Mouse (Mus musculus) liver, embryonic 15.5 days (tissue): ENCODE results near the gene Sugct. TPM values are rescaled to one million over a fixed set of nuclear protein-coding genes. Genes with fewer than 3 reads are reported as not detected.
"Not testable (repeated sequence)": the region's sequence is repeated elsewhere in the genome, so short reads cannot be mapped to it uniquely, and the experiment has no call there.

Experiments
- ATAC-seq: fragments of 200-750 bp; cut with Nextera tagmentation; 2 replicates; pipeline ENCODE4 v1.8.0; 2017; ENCODE audit warnings: moderate number of reproducible peaks, mild to moderate bottlenecking, moderate library complexity; ENCODE audit not compliant: insufficient read depth
- H3K27ac ChIP-seq: fragments of 300-500 bp; sonication (generic); replicated peaks from 2 replicates; pipeline ENCODE4 v1.5.1; 2015; ENCODE audit warnings: mild to moderate bottlenecking, inconsistent platforms
- H3K27me3 ChIP-seq: fragments of 300-500 bp; sonication (generic); 2 replicates; pipeline ENCODE4 v1.6.1; 2015; ENCODE audit warnings: mild to moderate bottlenecking, inconsistent platforms
- H3K36me3 ChIP-seq: fragments of 300-500 bp; sonication (generic); replicated peaks from 2 replicates; pipeline ENCODE4 v1.6.1; 2015; ENCODE audit warnings: moderate library complexity, mild to moderate bottlenecking, inconsistent platforms
- H3K4me1 ChIP-seq: fragments of 300-500 bp; sonication (generic); replicated peaks from 2 replicates; pipeline ENCODE4 v1.6.1; 2015; ENCODE audit warnings: inconsistent platforms
- H3K4me2 ChIP-seq: fragments of 300-500 bp; sonication (generic); 2 replicates; pipeline ENCODE4 v1.6.1; 2015; ENCODE audit warnings: moderate library complexity, mild to moderate bottlenecking, inconsistent platforms
- H3K4me3 ChIP-seq: fragments of 300-500 bp; sonication (generic); replicated peaks from 2 replicates; pipeline ENCODE4 v1.5.1; 2015; ENCODE audit warnings: mild to moderate bottlenecking, inconsistent platforms
- H3K9ac ChIP-seq: fragments of 300-500 bp; sonication (generic); 2 replicates; pipeline ENCODE4 v1.6.1; 2015; ENCODE audit warnings: moderate library complexity, mild to moderate bottlenecking, inconsistent platforms
- H3K9me3 ChIP-seq: fragments of 300-500 bp; sonication (generic); replicated peaks from 2 replicates; pipeline ENCODE4 v1.6.1; 2016; ENCODE audit warnings: inconsistent platforms
- WGBS: fragments of 180-500 bp; shearing (Covaris S2); methylation state at CpG from one replicate; pipeline ENCODE4 v1.1.7; 2015; ENCODE audit warnings: mixed read lengths; ENCODE audit not compliant: insufficient replicate concordance; 5-methylcytosine and 5-hydroxymethylcytosine counted together
- polyA plus RNA-seq: library from polyadenylated mRNA; unstranded; fragments of >200 nt; fragmentation: Nextera tagmentation; extraction: Ambion mirVana; gene quantifications from 2 replicates; pipeline ENCODE4 v1.2.1, GENCODE M21; 2015

Gene Sugct
- polyA plus RNA-seq, 1 experiment from 2014 or later: 4.7 TPM

DNA sequence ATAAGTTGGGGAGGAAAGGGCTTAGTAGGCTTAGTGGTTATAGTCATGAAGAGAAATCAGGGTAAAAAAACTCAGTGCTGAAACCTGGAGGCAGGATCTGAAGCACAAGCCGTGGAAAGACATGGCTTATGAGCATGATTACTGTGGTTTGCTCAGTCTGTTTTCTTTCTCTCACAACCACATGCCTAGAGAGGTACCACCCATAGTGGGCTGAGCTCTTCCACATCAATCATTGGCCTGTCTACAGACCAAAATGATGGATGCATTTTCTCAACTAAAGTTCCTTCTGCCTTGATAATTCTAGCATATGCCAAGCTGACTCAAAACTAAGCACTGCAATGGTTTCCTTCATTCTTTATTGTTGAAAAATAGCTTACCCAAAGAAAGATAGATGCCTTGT lies 817.3 kb downstream of the Sugct start:
- H3K9ac ChIP-seq: no peak overlapping the region
- H3K36me3 ChIP-seq: no peaks in the 10 kb centered on the region
- no peak for ATAC-seq
- H3K4me1 ChIP-seq: no peaks in the 10 kb centered on the region
- H3K27ac ChIP-seq: no peak overlapping the region
- WGBS: 39% methylated on average over 1 of the region's 1 CpGs
- H3K9me3 ChIP-seq: no peaks in the 10 kb centered on the region
- no peaks in the 10 kb centered on the region for H3K27me3 ChIP-seq
- H3K4me2 ChIP-seq: no peak overlapping the region
- H3K4me3 ChIP-seq: no peak overlapping the region

DNA sequence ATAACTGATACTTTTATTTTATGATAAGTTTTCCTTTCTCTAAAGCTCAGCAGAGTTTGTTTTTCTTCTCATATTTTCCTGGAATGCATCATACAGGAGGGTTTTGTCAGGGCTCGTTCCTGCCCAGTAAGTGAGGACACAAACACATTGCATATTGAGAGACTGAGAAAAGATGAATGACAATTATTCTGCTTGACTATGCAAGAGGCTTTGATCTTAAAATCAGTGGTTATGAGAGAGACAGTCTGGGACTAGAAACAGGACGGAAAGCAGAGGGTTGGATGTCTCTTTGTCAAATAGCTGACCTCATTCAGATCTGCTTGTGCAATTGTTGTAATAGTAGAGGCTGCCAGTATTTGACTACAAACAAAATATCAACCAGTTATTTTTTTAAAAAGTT lies 835.4 kb downstream of the Sugct start:
- no peaks in the 10 kb centered on the region for H3K36me3 ChIP-seq
- no peaks in the 10 kb centered on the region for H3K27me3 ChIP-seq
- H3K9me3 ChIP-seq: no peaks in the 10 kb centered on the region
- H3K9ac ChIP-seq: no peak overlapping the region
- no peaks in the 10 kb centered on the region for H3K4me1 ChIP-seq
- 45% methylated on average over 2 of the region's 2 CpGs for WGBS
- ATAC-seq: no peak
- no peak overlapping the region for H3K4me2 ChIP-seq
- no peak overlapping the region for H3K4me3 ChIP-seq
- H3K27ac ChIP-seq: no peak overlapping the region

DNA sequence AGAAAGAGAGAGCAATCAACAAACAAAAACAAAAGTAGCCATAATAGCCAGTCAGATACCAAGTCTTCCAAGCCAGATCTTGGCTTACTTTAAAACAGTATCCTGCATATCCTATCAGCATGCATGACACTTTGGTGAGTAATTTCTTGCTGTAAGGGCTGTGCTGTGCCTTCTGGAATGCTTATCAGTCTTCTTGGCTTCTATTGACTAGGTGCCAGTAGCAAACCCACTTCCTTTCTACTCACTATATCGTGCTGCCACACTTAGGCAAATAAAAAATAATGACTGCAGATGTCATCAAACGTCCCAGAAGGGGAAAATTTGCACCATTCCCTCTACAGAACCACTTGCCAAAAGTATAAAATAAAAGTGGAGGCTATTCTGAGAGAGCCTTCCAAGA lies 848.1 kb downstream of the Sugct start:
- Histone ChIP-seq H3K27me3 (no peaks in the 10 kb centered on the region), H3K9me3 (no peaks in the 10 kb centered on the region), H3K4me1 (no peaks in the 10 kb centered on the region), H3K27ac (no peak overlapping the region), H3K36me3 (no peaks in the 10 kb centered on the region), H3K9ac (no peak overlapping the region), H3K4me2 (no peak overlapping the region), H3K4me3 (no peak overlapping the region)
- WGBS: 12% methylated on average over 2 of the region's 2 CpGs
- ATAC-seq: no peak

DNA sequence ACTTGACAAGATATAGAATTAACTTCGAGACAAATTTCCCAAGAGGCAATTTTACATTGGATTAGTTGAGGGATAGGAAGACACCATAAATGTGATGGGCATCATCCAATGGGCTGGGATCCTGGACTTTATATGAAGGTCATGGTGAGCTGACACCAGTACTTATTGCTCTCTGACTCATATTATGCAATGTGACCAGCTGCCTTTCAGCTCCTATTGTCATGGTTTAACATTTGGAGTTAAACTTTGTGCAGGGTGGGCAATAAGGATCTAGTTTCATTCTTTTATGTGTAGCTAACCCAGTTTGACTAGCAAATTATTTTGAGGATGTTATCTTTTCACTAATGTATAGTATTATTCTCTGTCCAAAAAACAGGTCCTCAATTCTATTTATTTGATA lies 854.4 kb downstream of the Sugct start:
- no peak overlapping the region for H3K27ac ChIP-seq
- 63% methylated on average over 1 of the region's 1 CpGs for WGBS
- no peak overlapping the region for H3K9ac ChIP-seq
- no peaks in the 10 kb centered on the region for H3K36me3 ChIP-seq
- H3K4me3 ChIP-seq: no peak overlapping the region
- no peaks in the 10 kb centered on the region for H3K4me1 ChIP-seq
- H3K27me3 ChIP-seq: no peaks in the 10 kb centered on the region
- no peak overlapping the region for H3K4me2 ChIP-seq
- no peaks in the 10 kb centered on the region for H3K9me3 ChIP-seq
- ATAC-seq: no peak

DNA sequence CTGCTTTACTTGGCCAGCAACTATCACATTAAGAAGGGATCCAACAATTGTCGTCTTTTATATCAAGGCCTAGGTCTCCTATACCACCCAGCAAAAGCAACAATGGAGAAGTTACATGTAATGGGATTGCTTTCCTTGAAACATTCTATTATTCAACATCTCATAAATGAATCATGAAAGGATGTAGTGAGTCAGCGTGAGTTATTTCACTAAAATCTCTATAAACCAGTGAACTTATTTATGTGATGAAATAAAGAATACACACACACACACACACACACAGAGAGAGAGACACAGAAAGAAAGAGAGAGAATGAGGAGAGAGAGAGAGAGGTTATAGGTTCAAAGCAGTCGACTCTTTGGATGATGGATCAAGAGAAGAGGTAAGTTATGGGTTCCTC lies 856.9 kb downstream of the Sugct start:
- Histone ChIP-seq H3K36me3 (no peaks in the 10 kb centered on the region), H3K4me1 (no peaks in the 10 kb centered on the region), H3K27ac (no peak overlapping the region), H3K4me2 (no peak overlapping the region), H3K9ac (no peak overlapping the region), H3K4me3 (no peak overlapping the region), H3K9me3 (no peaks in the 10 kb centered on the region), H3K27me3 (no peaks in the 10 kb centered on the region)
- no peak for ATAC-seq
- 64% methylated on average over 3 of the region's 3 CpGs for WGBS

DNA sequence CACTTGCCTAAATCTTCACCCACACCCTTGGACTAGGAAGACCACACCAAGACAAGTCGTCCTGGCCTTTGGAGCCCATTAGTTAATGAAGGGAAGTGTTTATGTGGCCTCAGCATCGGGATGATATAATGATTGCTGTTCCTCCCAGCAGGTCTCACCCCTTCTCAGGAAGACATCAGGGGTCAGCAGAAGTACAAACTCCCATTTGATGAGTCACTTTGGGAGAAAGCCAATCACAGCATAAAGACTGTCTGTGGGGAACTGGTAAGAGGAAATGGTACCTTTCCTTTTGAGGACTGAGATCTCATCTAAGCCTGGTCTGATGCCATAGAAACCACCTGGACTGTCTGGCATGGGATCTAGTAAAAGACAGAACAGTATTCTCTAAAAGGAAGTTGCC lies 860.2 kb downstream of the Sugct start:
- WGBS: 44% methylated on average over 2 of the region's 2 CpGs
- Histone ChIP-seq H3K4me3 (no peak overlapping the region), H3K36me3 (no peaks in the 10 kb centered on the region), H3K4me2 (no peak overlapping the region), H3K4me1 (no peaks in the 10 kb centered on the region), H3K9ac (no peak overlapping the region), H3K27me3 (no peaks in the 10 kb centered on the region), H3K27ac (no peak overlapping the region), H3K9me3 (no peaks in the 10 kb centered on the region)
- no peak for ATAC-seq

DNA sequence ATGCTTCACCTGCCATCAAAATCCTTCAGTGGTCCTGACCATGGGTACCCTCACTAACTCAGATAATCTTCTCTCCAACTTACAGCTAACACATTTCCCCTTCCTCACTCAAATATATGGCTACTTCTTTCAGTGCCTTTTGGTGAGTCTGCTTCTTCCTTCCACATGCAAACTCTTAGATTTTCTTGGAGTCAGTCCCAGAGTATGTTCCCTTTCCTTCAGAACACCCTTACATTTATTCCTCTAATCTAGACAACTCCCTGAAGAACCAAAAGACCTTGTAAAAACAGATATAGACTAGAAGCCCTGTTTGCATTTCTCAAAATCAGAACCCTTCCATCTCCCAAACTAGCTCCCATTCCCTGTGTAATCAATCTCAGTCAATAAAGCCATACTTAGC lies 862.3 kb downstream of the Sugct start:
- H3K4me3 ChIP-seq: no peak overlapping the region
- no peak overlapping the region for H3K27ac ChIP-seq
- no peak overlapping the region for H3K4me2 ChIP-seq
- no peak overlapping the region for H3K9ac ChIP-seq
- H3K9me3 ChIP-seq: no peaks in the 10 kb centered on the region
- no peaks in the 10 kb centered on the region for H3K4me1 ChIP-seq
- H3K27me3 ChIP-seq: no peaks in the 10 kb centered on the region
- ATAC-seq: no peak
- H3K36me3 ChIP-seq: no peaks in the 10 kb centered on the region

DNA sequence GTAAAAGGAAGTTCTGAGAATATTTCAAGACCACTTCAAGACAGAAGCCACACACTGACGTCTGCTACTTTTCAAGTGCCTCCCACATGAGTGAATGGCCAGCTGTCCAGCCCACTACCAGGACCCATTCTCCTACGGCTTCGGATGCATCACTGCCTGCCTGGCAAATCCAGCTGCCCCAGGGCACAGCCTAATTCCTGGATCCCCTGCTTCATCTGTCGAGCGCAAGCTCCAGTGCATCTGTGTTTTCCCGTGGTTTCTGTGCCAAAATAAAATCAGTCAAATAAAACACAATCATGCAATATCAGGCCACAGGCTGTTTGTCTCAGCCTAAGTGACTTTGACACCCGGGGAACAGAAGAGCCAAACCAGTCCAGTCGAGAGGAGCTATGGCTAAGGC lies 863.5 kb downstream of the Sugct start:
- Histone ChIP-seq H3K36me3 (no peaks in the 10 kb centered on the region), H3K27ac (no peak overlapping the region), H3K9me3 (no peaks in the 10 kb centered on the region), H3K4me3 (no peak overlapping the region), H3K4me1 (no peaks in the 10 kb centered on the region), H3K27me3 (no peaks in the 10 kb centered on the region), H3K4me2 (no peak overlapping the region), H3K9ac (no peak overlapping the region)
- ATAC-seq: no peak
- 55% methylated on average over 8 of the region's 8 CpGs for WGBS

DNA sequence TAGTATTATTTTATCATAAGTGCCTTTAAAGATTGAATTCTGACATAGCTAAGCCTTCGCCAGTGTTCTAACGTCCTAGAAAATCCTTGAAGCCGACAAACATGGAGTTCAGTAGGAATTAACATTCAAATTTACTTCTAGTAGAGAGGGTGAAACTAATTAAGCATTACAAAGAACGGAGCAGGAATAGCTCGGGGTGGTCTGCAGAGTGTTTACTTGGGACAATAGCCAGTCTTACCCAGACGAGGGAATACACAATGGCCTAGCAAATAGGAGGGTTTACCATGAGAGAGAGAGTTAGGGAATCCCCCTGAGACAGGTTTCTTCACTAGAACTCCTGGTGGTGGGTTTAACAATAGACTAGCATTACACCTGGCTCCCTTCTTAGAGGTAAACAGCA lies 865.1 kb downstream of the Sugct start:
- not testable (repeated sequence) for H3K4me2 ChIP-seq, H3K27ac ChIP-seq, ATAC-seq, H3K9me3 ChIP-seq, H3K36me3 ChIP-seq, H3K4me1 ChIP-seq, H3K27me3 ChIP-seq, H3K9ac ChIP-seq, H3K4me3 ChIP-seq
- 53% methylated on average over 6 of the region's 6 CpGs for WGBS

DNA sequence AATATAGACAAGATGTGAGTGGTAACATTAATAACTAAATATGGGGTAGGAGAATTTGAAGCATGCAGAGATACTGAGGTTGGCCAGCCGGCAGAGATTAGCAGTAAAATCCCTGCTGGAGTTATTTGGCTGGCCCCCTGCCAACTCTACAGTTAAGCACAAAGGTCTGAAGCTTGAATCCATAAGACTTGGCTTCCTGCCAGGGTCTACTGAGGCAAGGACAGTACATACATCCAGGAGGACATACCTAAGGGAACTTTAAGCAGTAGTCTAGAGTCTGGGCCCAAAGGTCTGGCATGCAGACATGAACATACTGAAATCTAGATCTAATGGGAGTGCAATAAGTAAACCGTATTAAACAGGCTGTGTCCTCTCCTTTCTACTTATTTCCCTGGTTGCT lies 865.8 kb downstream of the Sugct start:
- H3K4me1 ChIP-seq: no peaks in the 10 kb centered on the region
- no peaks in the 10 kb centered on the region for H3K36me3 ChIP-seq
- H3K4me3 ChIP-seq: no peak overlapping the region
- H3K4me2 ChIP-seq: no peak overlapping the region
- WGBS: 50% methylated on average over 2 of the region's 2 CpGs
- no peaks in the 10 kb centered on the region for H3K9me3 ChIP-seq
- no peaks in the 10 kb centered on the region for H3K27me3 ChIP-seq
- ATAC-seq: no peak
- H3K9ac ChIP-seq: no peak overlapping the region
- no peak overlapping the region for H3K27ac ChIP-seq

DNA sequence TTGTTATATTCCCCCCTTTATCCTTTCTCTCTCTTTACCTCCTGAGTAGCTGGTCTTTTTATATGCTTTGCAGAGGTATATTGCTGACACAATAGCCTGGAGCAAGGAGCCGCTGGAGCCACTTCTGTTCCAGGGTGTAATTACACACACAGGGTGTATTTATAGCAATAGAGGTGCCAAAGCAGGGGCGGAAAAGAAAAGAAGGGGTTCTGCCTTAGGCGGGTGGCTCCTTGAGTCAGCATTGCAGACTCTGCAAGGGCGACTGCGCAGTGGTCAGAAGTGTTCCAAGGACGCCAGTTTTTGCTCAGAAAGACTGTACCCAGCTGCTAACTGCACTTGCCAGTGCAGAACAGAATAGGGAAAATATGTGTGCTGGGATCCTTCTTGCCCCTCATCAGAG lies 869.7 kb downstream of the Sugct start:
- no peak overlapping the region for H3K9ac ChIP-seq
- no peak overlapping the region for H3K4me3 ChIP-seq
- 59% methylated on average over 6 of the region's 6 CpGs for WGBS
- no peak overlapping the region for H3K4me2 ChIP-seq
- H3K27ac ChIP-seq: no peak overlapping the region
- ATAC-seq: no peak
- no peaks in the 10 kb centered on the region for H3K9me3 ChIP-seq
- H3K36me3 ChIP-seq: no peaks in the 10 kb centered on the region
- H3K4me1 ChIP-seq: no peaks in the 10 kb centered on the region
- no peaks in the 10 kb centered on the region for H3K27me3 ChIP-seq

DNA sequence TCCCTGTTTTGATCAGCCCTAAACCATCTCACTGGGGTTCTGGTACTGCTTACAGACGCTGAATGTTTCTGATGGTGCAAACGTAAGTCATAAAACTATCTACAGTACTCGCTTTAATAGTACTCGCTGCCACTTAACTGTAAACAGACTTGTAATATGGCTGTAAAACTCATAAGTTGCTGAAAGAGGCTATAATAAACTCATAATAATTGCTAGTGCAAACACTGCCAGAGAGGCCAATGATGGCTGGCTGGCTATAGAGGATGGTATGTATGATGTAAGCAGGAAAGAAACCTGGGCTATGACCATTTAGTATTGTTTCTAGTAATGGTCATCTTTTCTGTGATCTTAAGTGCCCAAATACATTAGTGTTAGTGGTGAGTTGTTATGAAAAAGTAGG lies 873.6 kb downstream of the Sugct start:
- no peaks in the 10 kb centered on the region for H3K4me1 ChIP-seq
- no peak overlapping the region for H3K4me2 ChIP-seq
- H3K27ac ChIP-seq: no peak overlapping the region
- H3K4me3 ChIP-seq: no peak overlapping the region
- H3K36me3 ChIP-seq: no peaks in the 10 kb centered on the region
- WGBS: 70% methylated on average over 4 of the region's 4 CpGs
- no peaks in the 10 kb centered on the region for H3K9me3 ChIP-seq
- H3K27me3 ChIP-seq: no peaks in the 10 kb centered on the region
- no peak for ATAC-seq
- no peak overlapping the region for H3K9ac ChIP-seq
